Mouse (Mus musculus) lung, embryonic 15.5 days (tissue): ENCODE measurements around the gene Rfxap. TPM values are rescaled to one million over a fixed set of nuclear protein-coding genes. Genes with fewer than 3 reads are reported as not detected.
A peak's percentile ranks its signal among the peaks of the same experiment; 100 is the strongest.

Experiments used
- ATAC-seq: fragments of 200-750 bp; cut with Nextera tagmentation; 2 replicates; pipeline ENCODE4 v1.8.0; 2017; ENCODE audit warnings: moderate number of reproducible peaks, borderline replicate concordance; ENCODE audit not compliant: low FRiP score, low TSS enrichment; ENCODE audit errors: extremely low read depth
- H3K27ac ChIP-seq: fragments of 300-500 bp; sonication (generic); 2 replicates; pipeline ENCODE4 v1.5.1; 2015; ENCODE audit warnings: moderate library complexity, mild to moderate bottlenecking, inconsistent platforms
- H3K27me3 ChIP-seq: fragments of 300-500 bp; sonication (generic); 2 replicates; pipeline ENCODE4 v1.6.1; 2015; ENCODE audit warnings: inconsistent platforms
- H3K36me3 ChIP-seq: fragments of 300-500 bp; sonication (generic); 2 replicates; pipeline ENCODE4 v1.6.1; 2015; ENCODE audit warnings: inconsistent platforms
- H3K4me1 ChIP-seq: fragments of 300-500 bp; sonication (generic); 2 replicates; pipeline ENCODE4 v1.6.1; 2015; ENCODE audit warnings: inconsistent platforms
- H3K4me2 ChIP-seq: fragments of 300-500 bp; sonication (generic); 2 replicates; pipeline ENCODE4 v1.6.1; 2015; ENCODE audit warnings: inconsistent platforms, mild to moderate bottlenecking, moderate library complexity
- H3K4me3 ChIP-seq: fragments of 300-500 bp; sonication (generic); 2 replicates; pipeline ENCODE4 v1.5.1; 2015; ENCODE audit warnings: mild to moderate bottlenecking, inconsistent platforms
- H3K9ac ChIP-seq: fragments of 300-500 bp; sonication (generic); 2 replicates; pipeline ENCODE4 v1.6.1; 2015; ENCODE audit warnings: inconsistent platforms
- H3K9me3 ChIP-seq: fragments of 300-500 bp; sonication (generic); 2 replicates; pipeline ENCODE4 v1.6.1; 2016; ENCODE audit warnings: inconsistent platforms
- WGBS: fragments of 180-500 bp; shearing (Covaris S2); methylation state at CpG from one replicate; pipeline ENCODE4 v1.1.7; 2015; 5-methylcytosine and 5-hydroxymethylcytosine counted together
- polyA plus RNA-seq: library from polyadenylated mRNA; unstranded; fragments of >200 nt; fragmentation: Nextera tagmentation; extraction: Ambion mirVana; gene quantifications from 2 replicates; pipeline ENCODE4 v1.2.1, GENCODE M21; 2015

Rfxap gene
- polyA plus RNA-seq, 1 experiment from 2014 or later = 32.8 TPM

DNA sequence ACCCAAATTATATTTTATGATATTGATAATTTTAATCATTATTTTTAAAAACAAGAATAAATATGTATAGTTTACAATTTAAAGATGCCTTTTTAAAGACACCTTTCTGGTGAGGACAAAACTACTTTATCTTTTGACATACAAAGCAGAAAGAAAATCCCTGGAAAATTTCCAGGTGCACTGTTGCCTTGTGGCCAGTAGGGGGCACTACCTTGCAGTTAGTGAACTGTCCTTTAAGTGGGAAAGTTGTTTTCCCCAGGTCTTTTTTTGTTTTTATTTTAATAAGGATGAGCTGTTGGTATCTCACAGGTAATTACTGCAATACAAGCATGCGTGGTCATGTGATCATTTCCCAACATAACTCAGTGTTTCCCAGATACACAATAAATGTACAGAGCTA is 11.8 kb downstream of the Rfxap start:
- Histone ChIP-seq H3K27me3 (no peaks in the 10 kb centered on the region), H3K4me2 (no peak overlapping the region), H3K9ac (no peak overlapping the region), H3K36me3 (peaks cover 17% of the 10 kb centered on the region; the same call in 1 of the 2 replicates), H3K27ac (no peak overlapping the region), H3K9me3 (no peaks in the 10 kb centered on the region), H3K4me3 (no peak overlapping the region), H3K4me1 (no peaks in the 10 kb centered on the region)
- ATAC-seq = no peak
- 100% methylated on average over 1 of the region's 1 CpGs for WGBS

DNA sequence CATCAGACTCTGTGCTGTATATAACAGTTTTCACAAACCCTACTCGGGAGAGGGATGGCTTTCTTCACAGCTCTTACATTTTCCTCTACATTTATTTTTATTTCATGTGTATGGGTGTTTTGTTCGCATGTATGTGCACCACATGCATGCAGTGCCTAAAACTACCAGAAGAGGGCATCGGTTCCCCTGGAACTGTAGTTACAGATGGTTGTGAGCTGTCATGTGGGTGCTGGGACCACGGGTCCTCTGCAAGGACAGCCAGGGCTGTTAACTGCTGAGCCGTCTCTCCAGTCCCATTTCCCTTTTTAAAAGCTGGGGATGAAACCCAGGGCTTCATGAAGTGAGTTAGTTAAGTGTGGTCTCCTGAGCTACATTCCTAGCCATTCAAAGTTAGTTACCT is 12.2 kb downstream of the Rfxap start:
- Histone ChIP-seq H3K27ac (no peak overlapping the region), H3K4me3 (no peak overlapping the region), H3K4me1 (no peaks in the 10 kb centered on the region), H3K27me3 (no peaks in the 10 kb centered on the region), H3K9ac (no peak overlapping the region), H3K36me3 (peaks cover 17% of the 10 kb centered on the region; the same call in 1 of the 2 replicates), H3K9me3 (no peaks in the 10 kb centered on the region), H3K4me2 (no peak overlapping the region)
- no peak for ATAC-seq
- WGBS = 88% methylated on average over 5 of the region's 5 CpGs

GRCm38 (mm10) chr3:54793762-54794161 is 13.8 kb downstream of the Rfxap start:
- H3K4me3 ChIP-seq = no peak overlapping the region
- no peak for ATAC-seq
- WGBS = 84% methylated on average over 6 of the region's 6 CpGs

DNA sequence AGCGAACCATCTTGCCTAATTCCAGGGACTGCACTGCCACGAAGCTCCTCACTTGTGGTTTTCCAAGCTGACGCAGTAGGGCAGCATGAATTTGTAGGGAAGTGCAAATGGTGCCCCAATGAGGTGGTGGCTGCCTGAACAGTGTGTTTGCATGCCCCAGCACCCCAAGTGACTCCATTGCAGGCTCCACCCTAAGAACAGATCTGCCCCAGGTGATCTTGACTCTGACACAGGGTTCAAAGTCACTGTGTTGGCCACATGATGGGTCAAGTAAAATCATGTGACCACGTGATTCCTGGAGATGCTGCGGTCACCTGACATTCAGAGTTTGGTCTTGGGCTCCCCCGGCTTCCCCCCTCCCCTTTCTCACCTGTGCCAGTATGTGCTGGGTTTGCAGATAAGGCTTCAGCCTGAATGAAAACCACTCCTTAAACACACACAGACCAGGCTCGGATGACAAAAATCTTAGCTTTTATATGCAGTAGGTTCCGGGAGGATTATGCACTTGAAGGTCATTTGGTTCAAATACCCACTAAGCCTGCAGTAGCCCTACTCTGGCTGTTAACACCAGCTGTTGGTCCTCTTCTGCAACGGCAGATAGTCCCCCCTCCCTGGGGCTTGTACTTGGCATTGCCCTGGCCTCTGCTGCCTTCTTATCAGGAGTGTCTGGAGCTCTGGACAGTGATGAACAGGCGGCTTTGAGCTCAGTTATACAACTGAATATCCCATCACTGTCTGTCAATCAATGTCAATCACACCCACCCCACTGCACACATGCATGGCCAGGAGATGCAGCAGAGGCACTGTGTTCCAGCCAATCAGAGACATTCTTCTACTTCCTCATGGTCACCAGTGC is 15.5 kb downstream of the Rfxap start:
- Histone ChIP-seq H3K9ac (no peak overlapping the region), H3K4me1 (no peaks in the 10 kb centered on the region), H3K9me3 (no peaks in the 10 kb centered on the region), H3K27me3 (no peaks in the 10 kb centered on the region), H3K27ac (no peak overlapping the region), H3K4me2 (no peak overlapping the region), H3K36me3 (peaks cover 17% of the 10 kb centered on the region; the same call in 1 of the 2 replicates), H3K4me3 (no peak overlapping the region)
- no peak for ATAC-seq
- 61% methylated on average over 10 of the region's 10 CpGs for WGBS

More at GRCm38 (mm10) chr3:54793762-54794161, 13.8 kb downstream of the Rfxap start:
- no peaks in the 10 kb centered on the region for H3K27me3 ChIP-seq
- no peak overlapping the region for H3K9ac ChIP-seq
- H3K4me1 ChIP-seq = no peaks in the 10 kb centered on the region
- peaks cover 17% of the 10 kb centered on the region; the same call in 1 of the 2 replicates for H3K36me3 ChIP-seq
- H3K27ac ChIP-seq = no peak overlapping the region
- H3K9me3 ChIP-seq = no peaks in the 10 kb centered on the region
- no peak overlapping the region for H3K4me2 ChIP-seq

DNA sequence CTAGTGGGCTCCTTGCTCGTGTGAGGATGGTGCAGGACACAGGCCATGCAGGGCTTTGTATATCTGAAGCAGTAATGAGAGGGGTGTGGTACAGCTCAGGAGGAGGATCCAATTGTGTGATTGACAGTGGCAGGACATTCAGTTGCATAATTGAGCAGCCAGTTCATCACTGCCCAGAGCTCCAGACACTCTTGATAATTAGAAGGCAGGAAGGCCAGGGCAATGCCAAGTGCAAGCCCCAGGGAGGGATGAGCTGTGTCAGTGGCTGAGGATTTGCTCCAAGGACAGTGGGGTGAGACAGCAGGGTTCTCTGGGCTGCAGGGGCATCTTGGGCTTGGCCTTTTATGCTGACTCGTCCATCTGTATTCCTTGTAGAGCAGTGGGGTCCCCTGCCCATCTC is 17.0 kb downstream of the Rfxap start:
- ATAC-seq = no peak
- no peaks in the 10 kb centered on the region for H3K27me3 ChIP-seq
- no peak overlapping the region for H3K27ac ChIP-seq
- H3K36me3 ChIP-seq = peaks cover 17% of the 10 kb centered on the region
- no peaks in the 10 kb centered on the region for H3K4me1 ChIP-seq
- H3K4me2 ChIP-seq = no peak overlapping the region
- no peak overlapping the region for H3K9ac ChIP-seq
- no peaks in the 10 kb centered on the region for H3K9me3 ChIP-seq
- H3K4me3 ChIP-seq = no peak overlapping the region
- WGBS = 58% methylated on average over 2 of the region's 2 CpGs

DNA sequence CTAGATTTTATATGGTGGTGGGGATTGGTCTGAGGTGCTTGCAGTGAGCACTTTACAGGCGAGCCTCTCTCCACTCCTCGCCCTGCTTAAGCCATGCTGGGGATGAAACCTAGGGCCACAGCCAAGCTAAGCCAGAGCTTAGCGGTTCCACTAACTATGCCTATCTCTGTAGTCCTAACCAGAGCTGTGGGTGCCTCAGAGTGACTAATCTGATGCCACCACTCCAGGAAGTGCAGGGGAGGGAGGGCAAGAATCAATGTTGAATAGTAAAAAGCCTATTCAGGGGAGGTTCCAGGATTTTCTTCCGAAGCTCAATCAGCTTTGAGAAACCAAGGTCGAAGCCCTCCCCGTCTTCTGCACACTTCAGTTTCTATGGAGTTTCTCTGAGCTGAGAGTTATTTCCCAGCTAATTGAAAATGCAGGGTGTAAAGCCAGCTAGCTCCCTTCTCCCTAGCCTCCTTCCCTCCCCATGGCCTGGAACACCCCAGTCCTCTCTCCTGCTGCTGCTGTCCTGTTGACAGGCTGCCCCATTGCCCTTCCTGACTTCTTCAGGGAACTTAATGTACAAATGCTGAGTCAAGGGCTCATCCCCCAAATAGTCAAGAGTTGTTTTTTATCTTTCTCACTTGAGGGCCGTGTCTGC is 31.5 kb downstream of the Rfxap start:
- Histone ChIP-seq H3K27ac (no peak overlapping the region), H3K4me3 (no peak overlapping the region), H3K9ac (no peak overlapping the region), H3K36me3 (no peaks in the 10 kb centered on the region), H3K4me2 (no peak overlapping the region), H3K27me3 (no peaks in the 10 kb centered on the region), H3K4me1 (no peaks in the 10 kb centered on the region), H3K9me3 (no peaks in the 10 kb centered on the region)
- WGBS = 70% methylated on average over 7 of the region's 7 CpGs
- ATAC-seq = no peak

DNA sequence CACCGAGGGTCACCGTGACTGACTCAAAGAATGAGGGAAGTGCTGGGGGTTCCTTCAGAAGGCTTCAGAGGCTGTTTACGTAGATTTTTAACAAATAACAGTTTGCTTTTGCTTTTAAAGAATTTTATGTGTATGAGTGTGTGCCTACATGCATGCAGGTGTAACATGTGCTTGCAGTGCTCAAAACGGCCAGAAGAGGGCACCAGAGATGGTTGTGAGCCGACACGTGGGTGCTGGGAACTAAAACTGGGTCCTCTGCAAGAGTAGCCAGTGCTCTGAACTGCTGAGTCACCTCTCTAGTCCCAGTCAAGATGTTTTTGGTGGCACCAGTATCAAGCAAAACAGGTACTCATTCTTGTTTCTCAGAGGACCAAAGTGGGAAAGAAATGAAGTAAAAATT is 34.0 kb downstream of the Rfxap start:
- no peaks in the 10 kb centered on the region for H3K36me3 ChIP-seq
- no peak overlapping the region for H3K4me2 ChIP-seq
- H3K4me3 ChIP-seq = no peak overlapping the region
- ATAC-seq = no peak
- 85% methylated on average over 6 of the region's 6 CpGs for WGBS
- H3K27me3 ChIP-seq = no peaks in the 10 kb centered on the region
- H3K9ac ChIP-seq = no peak overlapping the region
- no peaks in the 10 kb centered on the region for H3K4me1 ChIP-seq
- no peaks in the 10 kb centered on the region for H3K9me3 ChIP-seq
- H3K27ac ChIP-seq = no peak overlapping the region

GRCm38 (mm10) chr3:54769349-54770275 is 38.0 kb downstream of the Rfxap start:
- ATAC-seq = no peak
- WGBS = 67% methylated on average over 17 of the region's 17 CpGs
- H3K4me3 ChIP-seq = no peak overlapping the region
- H3K36me3 ChIP-seq = no peaks in the 10 kb centered on the region
- H3K27ac ChIP-seq = no peak overlapping the region
- no peaks in the 10 kb centered on the region for H3K4me1 ChIP-seq
- no peaks in the 10 kb centered on the region for H3K9me3 ChIP-seq
- no peaks in the 10 kb centered on the region for H3K27me3 ChIP-seq
- no peak overlapping the region for H3K9ac ChIP-seq
- H3K4me2 ChIP-seq = no peak overlapping the region

GRCm38 (mm10) chr3:54768592-54768991 is 39.0 kb downstream of the Rfxap start:
- H3K9me3 ChIP-seq = no peaks in the 10 kb centered on the region
- no peak overlapping the region for H3K4me3 ChIP-seq
- WGBS = 79% methylated on average over 8 of the region's 8 CpGs
- no peak overlapping the region for H3K4me2 ChIP-seq
- no peak for ATAC-seq
- peaks cover 5% of the 10 kb centered on the region; the same call in 1 of the 2 replicates for H3K4me1 ChIP-seq
- no peaks in the 10 kb centered on the region for H3K36me3 ChIP-seq
- H3K27ac ChIP-seq = no peak overlapping the region
- H3K27me3 ChIP-seq = no peaks in the 10 kb centered on the region
- H3K9ac ChIP-seq = no peak overlapping the region

DNA sequence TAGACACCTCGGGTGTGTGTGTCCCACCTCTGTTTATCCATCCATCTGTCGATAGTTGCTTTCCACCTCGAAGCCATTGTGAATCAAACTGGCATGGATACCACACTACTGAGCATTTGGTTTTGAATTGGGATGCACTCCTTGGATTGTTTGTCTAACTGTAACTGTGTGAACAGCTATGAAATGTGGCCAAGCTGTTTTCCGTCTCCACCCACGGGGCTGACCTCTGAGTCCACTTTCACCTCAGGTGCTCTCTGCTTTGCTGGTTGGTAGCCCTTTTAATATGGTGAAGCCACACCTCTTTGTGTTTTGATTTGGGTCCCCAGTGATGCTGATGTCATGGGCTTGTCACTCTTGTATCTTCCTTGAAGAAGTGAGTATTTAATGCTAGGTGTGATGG is 40.8 kb downstream of the Rfxap start:
- 66% methylated on average over 5 of the region's 5 CpGs for WGBS
- Histone ChIP-seq H3K4me3 (no peak overlapping the region), H3K4me2 (no peak overlapping the region), H3K27ac (no peak overlapping the region), H3K9ac (no peak overlapping the region), H3K9me3 (no peaks in the 10 kb centered on the region; the same call in 1 of the 2 replicates), H3K27me3 (no peaks in the 10 kb centered on the region), H3K36me3 (no peaks in the 10 kb centered on the region), H3K4me1 (peaks cover 5% of the 10 kb centered on the region; the same call in 1 of the 2 replicates)
- ATAC-seq = no peak

GRCm38 (mm10) chr3:54766034-54766433 is 41.6 kb downstream of the Rfxap start:
- H3K27ac ChIP-seq = peak overlapping the region; percentile 31; the same call in 1 of the 2 replicates
- H3K36me3 ChIP-seq = no peaks in the 10 kb centered on the region
- no peaks in the 10 kb centered on the region for H3K27me3 ChIP-seq
- no peak overlapping the region for H3K4me3 ChIP-seq
- no peak overlapping the region for H3K9ac ChIP-seq
- H3K4me1 ChIP-seq = peaks cover 10% of the 10 kb centered on the region
- no peak for ATAC-seq
- WGBS = 48% methylated on average over 14 of the region's 14 CpGs
- H3K4me2 ChIP-seq = no peak overlapping the region; the same call in 1 of the 2 replicates
- H3K9me3 ChIP-seq = no peaks in the 10 kb centered on the region; the same call in 1 of the 2 replicates
